Mouse (Mus musculus) megakaryocyte-erythroid progenitor cell, adult 5-6 weeks (primary cell): ENCODE measurements at regions not wholly inside any gene's neighbourhood (a gene's known extent, or its start where the extent isn't known, plus 50 kb on each side); places are given as distances from the start of the nearest gene placed in this dataset.
A peak's percentile ranks its signal among the peaks of the same experiment; 100 is the strongest.

ENCODE experiments used
- ATAC-seq: replicated peaks from 2 replicates; pipeline ENCODE4 v1.8.0; 2016; ENCODE audit warnings: mild to moderate bottlenecking, inconsistent platforms; ENCODE audit not compliant: severe bottlenecking, poor library complexity, low FRiP score, low TSS enrichment

GRCm38 (mm10) chr10:37079535-37079934 is 59.2 kb downstream of the Marcks start:
- no peak for ATAC-seq

- ATAC-seq, result no peak
Observed at GRCm38 (mm10) chr10:37078439-37078838, 60.3 kb downstream of the Marcks start.

GRCm38 (mm10) chr10:37077741-37078140 is 61.0 kb downstream of the Marcks start:
- no peak for ATAC-seq

GRCm38 (mm10) chr10:37072834-37073233 is 65.9 kb downstream of the Marcks start:
- peak; percentile 82 for ATAC-seq

- ATAC-seq, result no peak
Observed at GRCm38 (mm10) chr10:37072061-37072460, 66.7 kb downstream of the Marcks start.

- ATAC-seq, result no peak
Observed at GRCm38 (mm10) chr10:37071420-37071819, 67.3 kb downstream of the Marcks start.
